ENCODE assay signal across 15 mouse cellular contexts in genomic region chr4:58146676-58147075, GRCm38 (mm10). TPM values are rescaled to one million over a fixed set of nuclear protein-coding genes. Genes with fewer than 3 reads are reported as not detected.
DNase-seq lines count a peak whose midpoint lies in the region; ATAC-seq and TF ChIP-seq lines count a peak whose summit lies in the region.
"Had no signal": no experiment of that assay in that cellular context is flagged by ENCODE, and none has a peak within 500 bp of the region (broad histone marks: within the 10 kb centered on the region; RNA-seq: fewer than 3 reads in every experiment).

No protein-coding gene starts in this region.

- H3K9me3 ChIP-seq in lung, embryonic 14.5 days (ENCODE audit: low read depth, low read length): peaks cover 5% of the 10 kb centered on the region; the same call in 1 of the 2 replicates
- no peaks in the 10 kb centered on the region for H3K9me3 ChIP-seq in ES-E14 (ENCODE audit: control insufficient read depth, insufficient read depth, low read depth, low read length)
- H3K9me3 ChIP-seq in stomach, postnatal 0 days (ENCODE audit: control insufficient read depth, low read length): no peaks in the 10 kb centered on the region
- H3K9me3 ChIP-seq: midbrain, embryonic 15.5 days; neural tube, embryonic 12.5 days had no signal

- H3K9ac ChIP-seq in lung, embryonic 14.5 days: no peak overlapping the region
- H3K9ac ChIP-seq in ES-E14 (ENCODE audit: insufficient read depth, low read depth, low read length, poor library complexity, severe bottlenecking): no peak overlapping the region
- no peak overlapping the region for H3K9ac ChIP-seq in stomach, postnatal 0 days (ENCODE audit: low read length)
- H3K9ac ChIP-seq: embryonic facial prominence, embryonic 13.5 days; forebrain, embryonic 13.5 days; heart, embryonic 12.5 days; limb, embryonic 12.5 days; midbrain, embryonic 15.5 days; neural tube, embryonic 12.5 days had no signal

- H3K27ac ChIP-seq in lung, embryonic 14.5 days (ENCODE audit: low read depth): no peak overlapping the region
- H3K27ac ChIP-seq in ES-E14 (ENCODE audit: insufficient read depth, low read depth, low read length, poor library complexity, severe bottlenecking): no peak overlapping the region
- H3K27ac ChIP-seq in stomach, postnatal 0 days (replicated peaks): no peak overlapping the region
- H3K27ac ChIP-seq: embryonic facial prominence, embryonic 13.5 days; forebrain, embryonic 13.5 days; limb, embryonic 12.5 days; midbrain, embryonic 15.5 days; neural tube, embryonic 12.5 days had no signal

- 94% methylated on average over 2 of the region's 2 CpGs for WGBS in lung, embryonic 14.5 days
- 98% methylated on average over 2 of the region's 2 CpGs for WGBS in stomach, postnatal 0 days

- no peaks in the 10 kb centered on the region for H3K27me3 ChIP-seq in lung, embryonic 14.5 days (ENCODE audit: insufficient read depth, low read length)
- no peaks in the 10 kb centered on the region for H3K27me3 ChIP-seq in stomach, postnatal 0 days (ENCODE audit: control insufficient read depth, insufficient read depth, low read length)
- H3K27me3 ChIP-seq: embryonic facial prominence, embryonic 13.5 days; heart, embryonic 12.5 days; limb, embryonic 12.5 days; midbrain, embryonic 15.5 days; neural tube, embryonic 12.5 days had no signal

- TF ChIP-seq EP300 in stomach, postnatal 0 days (optimal IDR thresholded peaks at IDR 0.05): no peak

- peak; percentile 37 for TF ChIP-seq CTCF in lung, embryonic 14.5 days (IDR thresholded peaks at IDR 0.05; ENCODE audit: low read depth)
- peak; percentile 48; the same call in 1 of the 2 replicates for TF ChIP-seq CTCF in stomach, postnatal 0 days (IDR thresholded peaks at IDR 0.05; ENCODE audit: low read depth)

- H3K4me3 ChIP-seq in lung, embryonic 14.5 days (ENCODE audit: low read depth, low read length): no peak overlapping the region
- no peak overlapping the region for H3K4me3 ChIP-seq in ES-E14 (ENCODE audit: insufficient read depth in 1 of 2, low read depth in 1 of 2, low read length in 2 of 2, poor library complexity in 1 of 2, severe bottlenecking in 1 of 2)
- no peak overlapping the region for H3K4me3 ChIP-seq in stomach, postnatal 0 days (ENCODE audit: low read depth, low read length)
- H3K4me3 ChIP-seq: embryonic facial prominence, embryonic 13.5 days; forebrain, embryonic 13.5 days; heart, embryonic 12.5 days; limb, embryonic 12.5 days; midbrain, embryonic 15.5 days; neural tube, embryonic 12.5 days had no signal

- no peaks in the 10 kb centered on the region for H3K4me1 ChIP-seq in lung, embryonic 14.5 days (ENCODE audit: insufficient read depth)
- H3K4me1 ChIP-seq in ES-E14 (ENCODE audit: control insufficient read depth in 2 of 2, insufficient read depth in 2 of 2, low read length in 2 of 2, poor library complexity in 1 of 2): no peaks in the 10 kb centered on the region
- peaks cover 2% of the 10 kb centered on the region; the same call in 1 of the 2 replicates for H3K4me1 ChIP-seq in stomach, postnatal 0 days (replicated peaks; ENCODE audit: control insufficient read depth, insufficient read depth)
- H3K4me1 ChIP-seq: forebrain, embryonic 13.5 days; heart, embryonic 12.5 days; limb, embryonic 12.5 days; neural tube, embryonic 12.5 days had no signal

- in situ Hi-C loops in ES-E14 (cut with MboI; ENCODE audit: low sequenced_read_pairs in 2 of 2, unreplicated experiment in 2 of 2): no loop called here

- peak; percentile 55 for DNase-seq in heart, adult 11 months
- DNase-seq in heart, postnatal 14 days: no peak
- no peak for DNase-seq in lung, embryonic 14.5 days
- no peak for DNase-seq in lung, postnatal 36 days
- peak; percentile 21 for DNase-seq in ES-E14 (ENCODE audit: low read depth, low spot score)
- no peak for DNase-seq in stomach, postnatal 0 days (ENCODE audit: low spot score)
- no peak for DNase-seq in adrenal gland, postnatal 4 days (ENCODE audit: low spot score in 2 of 2)
- DNase-seq: gastrocnemius, postnatal 10 days; kidney, adult 9 months had no signal

- ATAC-seq in lung, embryonic 14.5 days (ENCODE audit: insufficient read depth): no peak
- no peak for ATAC-seq in stomach, postnatal 0 days (ENCODE audit: low FRiP score, low TSS enrichment)
- ATAC-seq: forebrain, embryonic 13.5 days; midbrain, embryonic 15.5 days had no signal

- 0 out of 2 replicates have a peak, but pooled peaks cover 5% of the 10 kb centered on the region for H3K36me3 ChIP-seq in lung, embryonic 14.5 days (ENCODE audit: insufficient read depth)
- no peaks in the 10 kb centered on the region for H3K36me3 ChIP-seq in ES-E14 (ENCODE audit: control insufficient read depth, insufficient read depth, low read length, poor library complexity, severe bottlenecking)
- no peaks in the 10 kb centered on the region for H3K36me3 ChIP-seq in stomach, postnatal 0 days (ENCODE audit: control insufficient read depth, insufficient read depth, low read length)
- H3K36me3 ChIP-seq: heart, embryonic 12.5 days; midbrain, embryonic 15.5 days; neural tube, embryonic 12.5 days had no signal

- intact Hi-C loops in heart, postnatal 14 days (cut with DNase I): no loop called here

- H3K4me2 ChIP-seq in lung, embryonic 14.5 days: no peak overlapping the region
- no peak overlapping the region for H3K4me2 ChIP-seq in stomach, postnatal 0 days (replicated peaks; ENCODE audit: low read depth)
- H3K4me2 ChIP-seq: embryonic facial prominence, embryonic 13.5 days; forebrain, embryonic 13.5 days; heart, embryonic 12.5 days; limb, embryonic 12.5 days; midbrain, embryonic 15.5 days; neural tube, embryonic 12.5 days had no signal

TF ChIP-seq in ES-E14, 5 proteins besides CTCF, POLR2A, EP300 and RAD21:
- TF ChIP-seq CHD2 (IDR thresholded peaks at IDR 0.05; ENCODE audit: low read depth, low read length) (no peak), ZC3H11A (IDR thresholded peaks at IDR 0.05; ENCODE audit: borderline replicate concordance, low read depth, low read length) (no peak), ZNF384 (IDR thresholded peaks at IDR 0.05; ENCODE audit: low read depth, low read length) (no peak), HCFC1 (IDR thresholded peaks at IDR 0.05; ENCODE audit: borderline replicate concordance, insufficient read depth, low read length) (no peak), MAFK (IDR thresholded peaks at IDR 0.05; ENCODE audit: insufficient read depth, low read depth, low read length) (no peak)

RNA-seq across cellular contexts. Expression of gene Svep1, which starts 60.0 kb away (rescaled TPM):
- total RNA-seq in heart, postnatal 14 days (2021): 1 to 10 TPM; 9.2 to 9.7 TPM
- 16.4 and 17.6 TPM in 2 replicates for polyA plus RNA-seq in lung, embryonic 14.5 days (2014; fragmentation: Nextera tagmentation; extraction: Ambion mirVana)
- total RNA-seq in ES-E14 (2012; rRNA removed): 0.05 and 0.22 TPM in 2 replicates
- 2.4 and 2.6 TPM in 2 replicates for polyA plus RNA-seq in stomach, postnatal 0 days (2015; fragmentation: Nextera tagmentation; extraction: Ambion mirVana)
- total RNA-seq in adrenal gland, postnatal 4 days (2021): 10 to 100 TPM; 12.8 to 14.5 TPM

Comparison
In these comparisons a context has a peak if more than half of its experiments do, and no peak if none do; other contexts are left out.
1. DNase-seq: peak in heart, adult 11 months (single experiment) and ES-E14 (single experiment); none in heart, postnatal 14 days (0 of 2), lung, embryonic 14.5 days (single experiment), lung, postnatal 36 days (single experiment), stomach, postnatal 0 days (single experiment) and adrenal gland, postnatal 4 days (0 of 2).